Mouse (Mus musculus) naive thymus-derived CD4-positive, alpha-beta T cell, adult 2 months (primary cell): ENCODE data around the gene Pkib.
A peak's percentile ranks its signal among the peaks of the same experiment; 100 is the strongest.

Source experiments
- DNase-seq: peaks from one replicate; pipeline ENCODE4 v3.0.0-alpha.2; 2011; ENCODE audit warnings: low read depth

The Pkib gene

GRCm38 (mm10) chr10:57631896-57632867 lies at the start of gene Pkib:
Gene Pkib, plus strand, starts transcription at chr10:57631981.
- no peak for DNase-seq

GRCm38 (mm10) chr10:57583927-57584326 lies 47.9 kb upstream of the Pkib start:
- DNase-seq, result no peak

- no peak for DNase-seq
These were observed 37.5 kb upstream of the Pkib start for GRCm38 (mm10) chr10:57594266-57594665.

GRCm38 (mm10) chr10:57597172-57597571 lies 34.6 kb upstream of the Pkib start:
- no peak for DNase-seq

- no peak for DNase-seq
These were observed 28.8 kb upstream of the Pkib start for GRCm38 (mm10) chr10:57602951-57603350.

GRCm38 (mm10) chr10:57623311-57623710 lies 8.5 kb upstream of the Pkib start:
- DNase-seq, result no peak

GRCm38 (mm10) chr10:57627773-57628172 lies 4.0 kb upstream of the Pkib start:
- no peak for DNase-seq

GRCm38 (mm10) chr10:57630557-57630956 lies 1.2 kb upstream of the Pkib start:
- no peak for DNase-seq

- no peak for DNase-seq
These were observed 1.1 kb downstream of the Pkib start for GRCm38 (mm10) chr10:57632868-57633240.

- no peak for DNase-seq
These were observed 5.2 kb downstream of the Pkib start for GRCm38 (mm10) chr10:57636970-57637369.

- no peak for DNase-seq
These were observed 6.5 kb downstream of the Pkib start for GRCm38 (mm10) chr10:57638250-57638649.

GRCm38 (mm10) chr10:57639540-57639939 lies 7.8 kb downstream of the Pkib start:
- DNase-seq, result no peak

GRCm38 (mm10) chr10:57653297-57653696 lies 21.5 kb downstream of the Pkib start:
- no peak for DNase-seq

GRCm38 (mm10) chr10:57660505-57660904 lies 28.7 kb downstream of the Pkib start:
- no peak for DNase-seq

- no peak for DNase-seq
These were observed 32.0 kb downstream of the Pkib start for GRCm38 (mm10) chr10:57663758-57664157.

GRCm38 (mm10) chr10:57664253-57664652 lies 32.5 kb downstream of the Pkib start:
- no peak for DNase-seq

GRCm38 (mm10) chr10:57675740-57676139 lies 44.0 kb downstream of the Pkib start:
- no peak for DNase-seq

- no peak for DNase-seq
These were observed 56.2 kb downstream of the Pkib start for GRCm38 (mm10) chr10:57687999-57688398.

- DNase-seq, result no peak
These were observed 58.4 kb downstream of the Pkib start for GRCm38 (mm10) chr10:57690161-57690560.

GRCm38 (mm10) chr10:57702246-57702645 lies 70.5 kb downstream of the Pkib start:
- no peak for DNase-seq

- DNase-seq, result no peak
These were observed 89.3 kb downstream of the Pkib start for GRCm38 (mm10) chr10:57721035-57721434.

- no peak for DNase-seq
These were observed 90.6 kb downstream of the Pkib start for GRCm38 (mm10) chr10:57722363-57722762.

- peak; percentile 63 for DNase-seq
These were observed 95.9 kb downstream of the Pkib start for GRCm38 (mm10) chr10:57727666-57728065.

GRCm38 (mm10) chr10:57731672-57732071 lies 99.9 kb downstream of the Pkib start:
- no peak for DNase-seq
